Mouse (Mus musculus): ENCODE results near the gene Fgfr2.

- TF ChIP-seq CTCF (IDR thresholded peaks at IDR 0.05; ENCODE audit: extremely low read depth, insufficient read length, insufficient replicate concordance, low read depth, low read length) (no peak), POLR2A (IDR thresholded peaks at IDR 0.05; ENCODE audit: low read depth, low read length) (no peak)
These were observed 22.1 kb downstream of the Fgfr2 start for GRCm38 (mm10) chr7:133101070-133101469.

Data from small intestine, adult 2 months (tissue).